Mouse (Mus musculus) liver, adult 10 weeks (tissue): ENCODE measurements around the gene Krt18. TPM values are rescaled to one million over a fixed set of nuclear protein-coding genes. Genes with fewer than 3 reads are reported as not detected.

Source experiments
- polyA plus RNA-seq: library from polyadenylated mRNA; stranded (reverse); fragments of 350-450 nt; fragmentation: Illumina TruSeq; extraction: RNeasy Lipid Tissue Mini Kit (QIAGEN cat#74804); gene quantifications from one replicate; pipeline ENCODE4 v1.2.3, GENCODE M21; 2014; ENCODE audit warnings: low read depth, low replicate concordance

Krt18 gene
- polyA plus RNA-seq = 19.0 TPM

GRCm38 (mm10) chr15:102028040-102028439 is at the start of gene Krt18:
TSS of gene Krt18 (plus strand) at chr15:102028180.

GRCm38 (mm10) chr15:102004189-102004588 is 23.8 kb upstream of the Krt18 start, which contains the start of gene Krt8:
TSS of gene Krt8 (minus strand) at chr15:102004482.

DNA sequence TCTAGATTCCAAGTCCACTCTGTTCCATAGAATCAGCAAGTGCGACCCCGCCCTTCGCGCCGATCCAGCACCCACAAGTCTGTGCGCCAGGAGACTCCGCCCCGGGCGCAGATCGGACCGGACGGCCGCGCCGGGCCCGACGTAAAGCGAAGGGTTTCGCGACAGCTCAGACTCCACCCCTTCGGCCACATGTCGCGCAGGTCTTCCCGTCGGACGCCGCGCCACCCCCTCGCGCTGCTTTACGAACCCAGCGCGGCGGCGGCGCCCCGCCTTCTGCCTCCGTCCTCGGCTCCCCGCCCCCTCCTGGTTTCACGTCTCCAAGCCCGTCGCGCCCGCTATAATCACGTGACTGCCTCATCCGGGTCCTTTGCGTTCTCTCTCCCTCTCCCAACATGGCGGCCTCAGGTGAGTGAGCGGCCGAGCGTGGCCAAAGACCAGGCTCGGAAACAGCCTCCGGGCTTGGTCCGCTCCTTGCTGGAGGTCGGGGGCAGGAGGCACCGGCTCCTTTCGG is 45.6 kb downstream of the Krt18 start, which contains the start of gene Eif4b:
Eif4b (plus strand) TSS at position 215 of the 511 bp plus-strand sequence.

Other genes with a start within 250 kb of the Krt18 start
- not detected for gene Krt72, start 241.7 kb upstream of the Krt18 start, polyA plus RNA-seq
- gene Krt73, start 225.8 kb upstream of the Krt18 start, polyA plus RNA-seq = not detected
- not detected for gene Krt2, start 210.0 kb upstream of the Krt18 start, polyA plus RNA-seq
- not detected for gene Krt1, start 177.4 kb upstream of the Krt18 start, polyA plus RNA-seq
- not detected for gene Krt77, start 158.5 kb upstream of the Krt18 start, polyA plus RNA-seq
- gene Krt76, start 135.3 kb upstream of the Krt18 start, polyA plus RNA-seq = not detected
- not detected for gene Krt4, start 103.4 kb upstream of the Krt18 start, polyA plus RNA-seq
- gene Krt79, start 87.9 kb upstream of the Krt18 start, polyA plus RNA-seq = not detected
- gene Krt78, start 73.9 kb upstream of the Krt18 start, polyA plus RNA-seq = not detected
- gene Krt8, start 23.7 kb upstream of the Krt18 start, polyA plus RNA-seq = 16.7 TPM
- gene Eif4b, start 45.6 kb downstream of the Krt18 start, polyA plus RNA-seq = 130 TPM
- 17.7 TPM for gene Tns2, start 72.2 kb downstream of the Krt18 start, polyA plus RNA-seq
- 0.85 TPM for gene Spryd3, start 108.1 kb downstream of the Krt18 start, polyA plus RNA-seq
- not detected for gene Igfbp6, start 116.2 kb downstream of the Krt18 start, polyA plus RNA-seq
- 7.1 TPM for gene Soat2, start 122.3 kb downstream of the Krt18 start, polyA plus RNA-seq
- 9.0 TPM for gene Zfp740, start 175.1 kb downstream of the Krt18 start, polyA plus RNA-seq
- 24.0 TPM for gene Csad, start 176.5 kb downstream of the Krt18 start, polyA plus RNA-seq
- 1.2 TPM for gene Itgb7, start 203.8 kb downstream of the Krt18 start, polyA plus RNA-seq
- 0.98 TPM for gene Rarg, start 229.3 kb downstream of the Krt18 start, polyA plus RNA-seq
- gene Gm9918, start 242.4 kb downstream of the Krt18 start, polyA plus RNA-seq = not detected